Mouse (Mus musculus): ENCODE data around the gene Fndc10.
"Not testable (repeated sequence)": the region's sequence is repeated elsewhere in the genome, so short reads cannot be mapped to it uniquely, and the experiment has no call there.

The Fndc10 gene

DNA sequence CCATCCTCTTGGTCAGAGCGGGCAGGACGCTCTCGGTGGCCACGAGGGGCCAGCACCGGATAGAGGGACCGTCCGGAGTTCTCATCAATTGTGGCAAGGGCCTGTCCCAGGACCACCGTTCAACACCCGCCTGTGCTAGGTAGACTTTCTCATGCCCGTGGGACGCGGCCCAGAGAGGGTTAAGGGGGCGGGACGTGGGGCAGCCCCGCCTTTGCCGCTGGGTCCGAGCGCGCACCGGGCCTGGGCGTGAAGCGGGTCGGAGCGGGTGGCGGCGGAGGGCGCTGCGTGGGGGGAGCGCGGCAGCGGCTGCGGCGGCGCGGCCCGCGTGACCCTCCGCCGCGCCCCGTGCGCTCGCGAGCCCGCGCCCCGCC lies at the start of gene Fndc10:
TSS of gene Fndc10 (plus strand) at position 232 of the 371 bp plus-strand sequence.
- DNase-seq (ENCODE audit: low spot score in 2 of 2): peak in 1 of 2 experiments; percentile 61

DNA sequence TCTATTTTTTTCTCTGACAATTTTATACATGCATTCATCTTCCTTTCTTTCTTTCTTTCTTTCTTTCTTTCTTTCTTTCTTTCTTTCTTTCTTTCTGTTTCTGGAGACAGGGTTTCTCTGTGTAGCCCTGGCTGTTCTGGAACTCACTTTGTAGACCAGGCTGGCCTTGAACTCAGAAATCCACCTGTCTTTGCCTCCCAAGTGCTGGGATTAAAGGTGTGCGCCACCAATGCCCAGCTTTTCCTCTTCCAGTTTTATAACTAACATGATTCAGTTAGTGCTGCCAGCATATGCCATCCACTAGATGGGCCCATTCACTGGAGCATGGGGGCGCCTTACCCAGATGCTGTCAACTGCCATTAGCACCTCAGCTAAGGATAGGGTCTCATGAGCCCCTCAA lies 48.8 kb upstream of the Fndc10 start, which contains the start of gene Gm10563:
TSS of gene Gm10563 (minus strand) at position 101 of the 400 bp plus-strand sequence.
- not testable (repeated sequence) for DNase-seq (ENCODE audit: low spot score in 2 of 2)

DNA sequence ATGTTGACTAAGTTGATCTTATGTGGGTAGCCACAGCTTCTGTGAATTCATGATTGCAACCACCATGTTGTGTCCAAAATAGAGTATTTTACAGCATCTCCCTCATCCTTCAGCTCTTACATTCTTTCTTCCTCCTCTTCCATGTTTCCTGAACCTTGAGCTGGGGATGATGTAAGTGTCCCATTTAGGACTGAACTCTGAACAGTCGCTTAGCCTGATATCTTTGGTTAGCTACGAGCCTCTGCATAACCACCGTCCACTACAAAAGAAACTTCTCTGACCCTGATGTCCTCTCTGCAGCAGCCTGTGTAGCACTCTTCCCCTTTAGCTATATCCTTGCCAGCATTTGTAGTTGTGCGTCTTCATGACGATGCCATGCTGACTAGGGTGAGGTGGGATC lies 48.4 kb upstream of the Fndc10 start:
- no peak for DNase-seq (ENCODE audit: low spot score in 2 of 2)

DNA sequence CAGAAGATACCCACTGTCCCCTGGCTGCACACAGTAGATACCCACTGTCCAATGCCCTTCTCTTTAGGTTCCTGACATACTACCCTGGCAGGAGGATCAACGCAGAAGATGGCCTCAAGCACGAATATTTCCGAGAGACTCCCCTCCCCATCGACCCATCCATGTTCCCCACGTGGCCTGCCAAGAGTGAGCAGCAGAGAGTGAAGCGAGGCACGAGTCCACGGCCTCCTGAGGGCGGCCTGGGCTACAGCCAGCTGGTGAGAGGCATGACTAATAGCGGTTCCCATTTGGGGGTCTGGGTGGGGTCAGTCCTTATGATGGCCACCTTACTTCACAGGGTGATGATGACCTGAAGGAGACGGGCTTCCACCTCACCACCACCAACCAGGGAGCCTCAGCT lies 44.8 kb upstream of the Fndc10 start:
- DNase-seq (ENCODE audit: low spot score in 2 of 2): no peak

DNA sequence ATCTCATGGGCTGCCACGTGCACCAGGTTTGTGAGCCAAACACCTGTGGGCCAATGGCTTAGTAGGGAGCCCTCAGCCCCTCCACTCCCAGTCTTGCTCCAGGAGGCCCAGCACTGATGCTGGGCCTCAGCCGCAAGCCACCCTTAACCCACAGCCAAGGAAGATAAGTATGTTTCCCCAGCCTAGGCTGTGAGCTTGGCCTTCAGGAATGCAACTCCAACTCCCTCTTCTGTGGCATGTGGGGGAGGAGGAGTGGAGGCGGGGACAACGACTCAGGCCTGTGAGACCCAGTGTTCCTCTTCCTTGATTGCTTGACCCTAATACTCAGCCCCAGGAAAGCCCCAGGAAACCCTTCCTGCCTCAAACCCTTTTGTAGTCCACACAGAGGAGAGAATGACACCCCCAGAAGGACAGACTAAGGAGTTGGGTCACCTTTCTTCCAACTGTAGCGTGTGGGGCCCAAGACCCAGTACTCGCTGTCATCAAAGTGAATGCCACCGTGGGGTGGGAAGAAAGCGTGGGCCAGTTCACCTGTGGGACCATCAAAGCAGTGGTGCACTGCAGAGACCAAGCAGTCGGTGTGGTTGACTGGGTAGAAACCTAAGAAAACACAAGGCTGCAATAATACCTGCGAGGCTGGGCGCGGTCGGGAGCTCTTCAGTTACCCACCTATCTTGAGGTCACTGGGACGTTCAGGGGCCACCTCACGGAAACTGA lies 42.4 kb upstream of the Fndc10 start:
- DNase-seq (ENCODE audit: low spot score in 2 of 2): no peak

DNA sequence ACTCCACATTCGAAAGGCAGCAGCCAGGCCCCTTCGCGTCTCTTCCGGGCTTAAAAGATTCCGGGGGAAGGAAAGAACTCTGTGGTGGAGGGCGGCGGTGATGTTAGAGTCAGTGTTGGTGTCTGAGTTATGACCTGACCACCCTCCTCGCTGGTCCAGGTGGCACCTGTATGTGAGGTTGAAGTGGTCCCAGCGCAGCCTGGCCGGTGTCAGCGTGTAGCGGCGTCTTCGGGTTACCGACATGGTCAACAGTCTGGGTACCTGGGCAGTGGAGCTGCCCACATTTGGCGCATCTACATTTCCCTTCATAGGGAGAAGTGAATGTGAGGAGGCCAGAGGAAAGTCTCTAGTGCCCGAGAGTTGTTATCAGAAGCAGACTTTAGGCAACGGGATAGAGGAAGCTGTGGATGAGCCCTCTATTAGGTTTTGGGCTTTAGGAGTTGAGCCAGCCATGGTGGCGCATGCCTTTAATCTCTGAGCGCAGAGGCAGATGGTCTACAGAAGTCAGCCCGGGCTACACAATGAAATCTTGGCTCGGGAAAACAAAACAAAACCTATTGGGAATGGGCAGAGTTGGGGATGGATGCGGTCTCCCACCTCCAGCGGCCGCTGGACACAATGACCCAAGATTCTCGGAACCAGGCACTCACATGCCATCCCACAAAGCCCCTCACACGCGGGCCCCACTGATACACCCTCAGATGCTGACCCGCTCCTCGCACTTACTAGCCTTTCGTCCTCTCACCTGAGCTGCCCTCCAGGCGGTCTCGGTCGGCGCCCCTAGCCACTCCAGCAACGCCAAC lies 41.7 kb upstream of the Fndc10 start:
- no peak for DNase-seq (ENCODE audit: low spot score in 2 of 2)

DNA sequence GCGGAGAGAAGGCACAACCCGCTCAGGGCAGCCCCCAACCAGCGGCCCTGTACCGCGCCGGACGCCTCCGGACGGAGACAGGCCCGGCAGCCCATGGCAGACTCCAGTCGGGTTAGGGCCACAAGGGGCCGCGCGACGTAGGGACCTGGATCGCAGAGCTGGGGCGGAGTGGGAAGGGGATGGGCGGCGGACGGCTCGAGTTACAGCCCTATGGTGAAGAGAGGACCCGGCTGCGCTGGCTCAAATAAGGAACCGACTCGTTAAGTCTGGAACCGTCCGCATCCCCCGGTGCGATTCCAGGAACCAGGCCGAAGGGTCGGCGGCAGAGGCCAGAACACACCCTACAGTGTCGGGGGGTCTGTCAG lies 41.1 kb upstream of the Fndc10 start, which contains the start of gene Mmp23:
TSS of gene Mmp23 (minus strand) at position 299 of the 365 bp plus-strand sequence.
- DNase-seq (ENCODE audit: low spot score in 2 of 2): peak in 1 of 2 experiments; percentile 29

DNA sequence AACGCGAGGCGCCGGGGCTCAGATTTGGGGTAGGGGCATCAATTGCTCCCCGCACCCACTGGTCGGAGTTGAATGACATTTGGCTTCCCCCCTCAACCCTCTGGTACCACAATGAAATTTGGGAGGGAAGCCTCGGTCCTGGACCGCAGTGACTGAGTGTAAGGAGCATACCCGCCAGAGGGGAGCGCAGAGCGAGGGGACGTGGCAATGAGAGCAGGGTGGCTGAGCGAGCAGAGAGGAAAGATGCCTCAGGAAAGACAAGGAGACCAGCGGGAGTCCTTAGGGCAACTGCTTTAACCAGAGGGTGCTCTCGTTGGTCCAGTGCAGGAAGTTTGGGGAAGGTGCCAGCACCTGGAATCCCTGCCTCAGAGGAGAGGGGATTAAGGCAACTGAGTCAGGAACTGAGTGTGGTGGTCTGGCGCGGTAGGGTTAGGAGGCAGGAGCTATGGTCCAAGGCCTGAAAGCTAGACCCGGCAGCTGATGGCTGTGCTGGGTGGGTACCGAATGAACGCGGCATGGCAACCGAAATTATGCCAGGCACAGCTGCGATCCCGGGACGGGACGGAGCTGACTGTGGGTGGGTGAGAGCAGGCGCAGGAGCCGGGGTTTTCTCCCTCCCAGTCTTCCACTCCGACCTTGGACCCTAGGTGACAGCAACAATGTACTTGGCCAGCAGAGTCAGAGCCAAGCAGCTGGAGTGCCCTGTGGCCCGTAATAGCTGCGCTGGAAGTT lies 40.5 kb upstream of the Fndc10 start:
- no peak for DNase-seq (ENCODE audit: low spot score in 2 of 2)

DNA sequence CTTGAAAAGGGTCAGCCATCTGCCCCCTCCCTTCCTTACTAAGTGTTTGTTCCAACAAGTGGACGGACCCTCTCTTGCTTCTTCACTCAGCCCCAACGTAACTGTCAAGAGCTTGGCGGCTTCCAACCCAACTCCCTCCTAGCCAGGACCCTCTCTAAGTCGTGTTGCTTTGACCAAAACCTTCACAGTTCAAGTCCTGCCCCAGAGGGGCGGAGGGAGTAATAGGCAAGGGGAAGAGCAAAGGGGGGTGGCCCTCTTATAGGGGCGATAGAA lies 40.0 kb upstream of the Fndc10 start:
- DNase-seq (ENCODE audit: low spot score in 2 of 2): no peak

DNA sequence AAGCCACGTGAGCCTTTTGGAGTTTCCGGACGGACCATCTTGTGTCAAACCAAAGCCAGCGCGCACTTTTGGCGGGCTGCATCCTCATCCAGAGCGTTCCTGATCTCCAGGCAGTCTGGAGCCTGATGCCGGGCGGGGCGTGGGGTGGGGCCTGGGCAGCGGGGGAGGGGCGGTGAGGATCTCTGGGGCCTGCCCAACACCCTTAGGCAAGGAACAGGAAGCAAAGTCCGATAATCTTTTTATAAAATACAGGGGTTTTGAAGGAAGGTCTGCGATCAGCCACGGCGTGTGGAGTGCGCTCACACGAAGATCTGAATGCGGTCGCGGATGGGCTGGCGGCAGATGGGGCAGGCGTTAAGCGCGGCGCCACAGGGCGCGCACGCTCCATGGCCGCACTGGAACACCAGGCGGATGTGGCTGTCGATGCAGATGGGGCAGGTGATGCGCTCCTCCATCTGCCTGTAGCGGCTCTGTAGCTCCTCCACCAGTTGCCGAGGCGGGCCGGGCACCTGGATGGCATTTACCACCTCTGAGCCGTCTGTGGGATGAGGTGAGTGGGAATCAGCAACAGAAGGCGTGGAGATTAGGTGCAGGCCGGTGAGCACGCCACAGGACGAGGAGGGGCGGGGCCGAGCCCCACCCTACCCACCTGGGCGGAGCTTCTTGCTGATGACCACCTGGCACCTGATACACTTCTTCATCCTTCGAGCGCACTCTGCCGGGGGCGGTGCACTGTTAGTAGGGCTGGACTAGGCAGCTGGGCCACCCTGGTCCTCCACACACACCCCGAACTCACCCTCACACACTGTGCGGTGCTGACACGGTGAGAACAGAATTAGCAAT lies 39.5 kb upstream of the Fndc10 start:
- DNase-seq (ENCODE audit: low spot score in 2 of 2): peak in 1 of 2 experiments; percentile 44

DNA sequence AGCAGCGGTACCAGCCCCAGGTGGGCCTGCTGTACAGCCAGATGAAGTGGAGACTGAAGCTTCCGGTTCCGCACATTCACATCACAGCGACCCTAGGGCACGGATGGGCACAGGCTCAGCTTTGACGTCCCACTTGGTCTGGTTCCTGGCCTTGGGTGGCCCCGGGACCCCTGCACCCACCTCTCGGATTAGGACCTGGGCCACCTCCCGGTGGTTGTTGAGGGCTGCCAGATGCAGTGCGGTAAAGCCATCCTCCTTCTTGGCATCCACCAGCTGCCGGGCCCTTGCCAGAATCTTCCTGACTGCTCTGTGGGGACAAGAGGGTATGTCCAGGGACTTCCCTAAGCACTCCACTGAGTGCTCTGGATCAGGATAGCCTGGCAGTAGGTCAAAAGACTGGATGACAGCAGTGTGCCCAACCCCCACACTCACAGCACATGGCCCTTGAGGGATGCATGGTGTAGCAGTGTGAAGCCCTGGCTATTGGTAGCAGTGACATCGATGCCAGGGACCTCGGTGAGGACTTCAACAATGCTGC lies 37.9 kb upstream of the Fndc10 start:
- DNase-seq (ENCODE audit: low spot score in 2 of 2): no peak

DNA sequence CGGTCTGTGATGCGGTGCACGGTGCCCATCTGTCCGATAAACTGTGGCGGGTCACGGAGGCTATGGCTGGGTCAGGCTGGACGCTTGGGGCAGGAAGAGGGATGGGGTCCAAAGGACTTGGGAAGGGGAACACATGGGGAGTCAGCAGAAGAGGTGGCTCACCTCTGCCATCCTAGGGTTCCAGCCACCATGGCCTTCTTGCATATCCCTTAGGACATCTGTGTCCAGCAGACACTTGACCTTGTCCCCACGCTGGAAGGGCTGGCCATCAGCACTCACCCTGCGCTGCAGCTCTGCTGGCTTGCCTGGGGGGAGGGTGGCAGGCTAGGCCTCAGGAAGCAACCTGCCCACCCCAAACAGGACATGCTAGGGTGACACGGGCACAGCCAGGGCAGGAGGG lies 35.2 kb upstream of the Fndc10 start:
- no peak for DNase-seq (ENCODE audit: low spot score in 2 of 2)

DNA sequence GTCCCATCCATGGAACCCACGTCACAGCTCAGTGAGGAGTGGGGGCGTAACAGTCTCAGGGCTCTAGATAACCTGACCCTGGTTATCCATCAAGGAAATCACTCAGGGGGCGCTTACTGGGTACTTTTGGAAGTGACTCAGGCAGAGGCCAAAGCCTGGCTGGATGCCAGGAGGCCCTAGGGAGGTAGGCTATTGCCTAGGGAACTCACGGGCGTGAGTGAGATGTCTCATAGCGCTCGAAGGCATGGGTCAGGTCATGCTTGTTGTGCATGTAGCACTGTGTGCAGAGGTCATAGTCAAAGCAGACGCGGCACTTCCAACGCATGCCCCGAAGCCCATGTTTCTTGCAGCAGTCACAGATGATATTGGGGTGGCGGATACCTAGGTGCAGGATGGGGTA lies 33.5 kb upstream of the Fndc10 start:
- no peak for DNase-seq (ENCODE audit: low spot score in 2 of 2)

DNA sequence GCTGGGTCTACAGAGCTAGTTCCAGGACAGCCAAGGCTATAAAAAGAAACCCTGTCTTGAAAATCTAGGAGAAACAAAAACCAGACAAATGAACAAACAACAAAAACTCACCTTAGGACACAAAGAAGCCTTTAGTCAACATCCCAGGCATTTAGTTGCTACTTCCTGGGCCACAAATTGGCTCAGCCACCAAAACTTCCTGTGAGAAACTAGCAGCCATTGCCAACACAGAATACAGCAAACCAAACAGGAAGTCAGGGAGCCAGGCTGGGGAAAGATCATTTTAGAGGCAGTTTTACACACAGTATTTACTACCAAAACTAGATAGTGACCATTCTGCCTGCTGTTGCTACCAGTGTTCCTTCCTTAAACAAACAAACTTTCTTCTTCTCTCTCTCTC lies 27.2 kb upstream of the Fndc10 start:
- no peak for DNase-seq (ENCODE audit: low spot score in 2 of 2)

DNA sequence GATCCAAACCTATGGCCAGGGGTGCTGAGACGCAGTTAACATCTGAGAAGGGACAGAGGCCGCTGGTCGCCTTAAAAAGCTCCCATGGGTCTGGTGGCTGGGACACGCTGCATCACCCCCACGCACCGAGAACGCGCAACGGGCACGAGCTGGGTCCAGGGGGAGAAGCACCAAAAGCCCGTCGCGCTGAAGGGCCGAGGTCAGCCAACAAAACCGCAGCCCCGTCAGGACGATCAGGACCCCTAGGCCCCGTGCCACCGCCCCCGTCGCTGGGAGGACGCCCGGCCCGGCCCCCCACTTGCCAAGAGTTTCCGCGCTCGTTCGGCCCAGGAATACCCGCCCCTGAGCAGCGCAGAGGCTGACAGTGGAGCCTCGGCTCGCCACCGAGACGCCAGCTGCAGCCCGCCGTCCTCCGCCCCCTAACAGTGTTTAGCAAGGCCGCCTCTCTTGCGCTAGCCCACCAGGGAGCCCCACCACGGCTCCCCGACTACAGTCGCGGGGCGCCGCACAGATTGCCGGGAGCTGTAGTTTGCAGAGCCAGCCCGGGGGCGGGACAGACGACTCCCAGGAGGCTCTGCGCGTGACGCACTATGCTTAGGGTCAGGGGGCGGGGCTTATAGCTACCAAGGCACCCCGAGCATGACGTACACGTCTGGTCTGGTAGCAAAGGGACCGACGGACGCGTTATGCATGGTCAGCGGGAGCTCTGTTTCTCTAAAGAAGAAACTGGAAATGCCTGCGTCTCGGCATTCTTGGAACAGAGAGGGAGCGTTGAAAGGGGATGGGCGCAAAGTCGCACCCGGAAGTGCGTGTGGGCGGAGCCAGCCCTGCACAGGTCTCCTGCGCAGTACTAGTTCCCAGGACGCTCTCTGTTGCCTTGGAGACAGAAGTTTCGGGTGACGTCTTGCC lies 25.2 kb upstream of the Fndc10 start, which contains the start of gene Mib2:
TSS of gene Mib2 (minus strand) at position 510 of the 909 bp plus-strand sequence.
- DNase-seq (ENCODE audit: low spot score in 2 of 2): peak; percentile 96 to 98

DNA sequence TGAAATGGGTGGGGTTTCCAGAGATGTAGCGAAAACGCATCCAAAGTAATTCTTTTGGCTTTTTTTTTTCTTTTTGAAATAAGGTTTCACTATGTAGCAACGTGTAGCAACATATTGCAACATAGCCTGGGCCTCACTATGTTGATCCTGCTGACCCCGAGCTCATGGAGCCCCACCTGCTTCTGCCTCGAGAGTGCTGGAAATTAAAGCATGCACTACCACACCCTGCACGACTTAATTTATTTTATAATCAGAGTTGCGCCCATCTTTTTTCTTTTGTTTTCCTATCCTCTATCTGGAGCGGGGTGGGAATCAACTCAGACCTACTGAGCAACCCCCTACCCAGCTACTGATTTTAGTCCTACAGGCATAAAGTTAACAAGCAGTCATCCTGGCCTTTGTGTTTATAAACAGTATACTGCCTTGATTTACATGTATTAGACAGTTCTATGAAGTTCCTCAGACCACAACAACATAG lies 24.5 kb upstream of the Fndc10 start:
- DNase-seq (ENCODE audit: low spot score in 2 of 2): no peak

DNA sequence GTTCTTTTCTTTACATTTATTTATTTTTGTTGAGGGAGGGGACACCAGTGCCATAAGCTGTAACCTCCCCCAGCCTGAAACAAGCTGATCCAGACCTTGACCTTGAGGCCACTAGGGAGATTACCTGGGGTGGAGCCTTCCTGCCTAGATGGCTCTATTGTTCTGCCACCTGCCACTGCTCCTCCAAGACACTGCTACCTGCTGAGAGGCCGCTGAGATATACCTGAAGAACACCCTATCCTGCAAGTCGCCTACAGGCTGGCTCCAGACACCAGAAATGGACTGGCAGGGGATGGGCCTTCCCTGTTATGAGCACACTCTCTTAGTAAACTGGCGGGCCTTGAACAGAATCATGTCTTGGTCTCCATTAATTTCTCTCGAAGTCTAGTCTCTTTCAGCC lies 23.9 kb upstream of the Fndc10 start:
- DNase-seq (ENCODE audit: low spot score in 2 of 2): not testable (repeated sequence)

DNA sequence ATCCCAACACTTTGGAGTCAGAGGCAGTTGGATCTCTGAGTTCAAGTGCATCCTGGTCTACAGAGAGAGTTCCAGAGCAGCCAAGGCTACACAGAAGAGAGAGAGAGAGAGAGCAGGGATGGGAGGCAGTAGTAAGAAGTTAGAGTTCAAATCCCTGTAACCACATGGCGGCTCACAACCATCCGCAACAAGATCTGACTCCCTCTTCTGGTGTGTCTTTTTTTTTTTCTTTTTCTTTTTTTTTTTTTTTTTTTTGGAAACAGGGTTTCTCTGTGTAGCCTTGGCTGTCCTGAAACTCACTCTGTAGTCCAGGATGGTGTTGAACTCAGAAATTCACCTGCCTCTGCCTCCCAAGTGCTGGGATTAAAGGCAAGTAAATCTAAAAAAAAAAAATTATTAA lies 22.1 kb upstream of the Fndc10 start:
- DNase-seq (ENCODE audit: low spot score in 2 of 2): no peak

DNA sequence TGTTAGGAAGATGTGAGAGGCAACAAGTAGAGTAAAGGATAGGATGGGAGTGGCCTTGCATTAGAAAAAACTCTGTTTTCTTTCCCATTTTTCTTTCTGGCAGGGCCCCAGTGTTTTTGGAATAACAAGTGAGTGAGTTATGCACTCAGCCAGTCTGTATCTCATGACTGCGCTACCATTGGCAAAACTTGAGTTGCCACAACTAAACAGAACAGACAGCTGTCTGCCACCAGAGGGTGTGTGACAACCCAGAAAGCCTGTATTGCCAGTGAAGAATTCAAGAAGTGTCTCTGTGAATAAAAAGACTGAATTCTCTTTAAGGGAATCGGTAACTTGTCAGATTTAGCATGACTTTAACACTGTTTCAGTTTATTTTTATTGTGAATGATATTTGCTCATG lies 18.2 kb upstream of the Fndc10 start:
- DNase-seq (ENCODE audit: low spot score in 2 of 2): no peak

DNA sequence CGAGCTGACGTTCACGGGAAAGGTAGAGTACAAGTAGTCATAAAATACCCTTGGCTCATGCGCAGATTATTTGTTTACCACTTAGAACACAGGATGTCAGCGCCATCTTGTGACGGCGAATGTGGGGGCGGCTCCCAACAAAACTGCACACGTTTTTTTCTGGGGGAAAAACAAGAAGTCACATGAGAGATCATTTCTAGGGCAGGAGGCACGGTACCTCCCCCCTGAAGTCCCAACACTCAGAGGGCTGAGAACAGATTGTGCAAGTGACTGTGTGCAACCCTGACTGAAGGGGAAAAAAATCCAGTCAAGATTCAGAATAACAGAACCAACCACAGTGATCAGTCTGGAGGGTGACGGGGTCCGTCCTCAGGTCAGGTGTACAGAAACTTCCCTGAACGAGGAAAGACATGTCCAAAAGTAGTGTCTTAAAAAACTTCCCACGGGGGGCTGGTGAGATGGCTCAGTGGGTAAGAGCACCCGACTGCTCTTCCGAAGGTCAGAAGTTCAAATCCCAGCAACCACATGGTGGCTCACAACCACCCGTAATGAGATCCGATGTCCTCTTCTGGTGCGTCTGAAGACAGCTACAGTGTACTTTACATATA lies 10.4 kb upstream of the Fndc10 start:
- not testable (repeated sequence) for DNase-seq (ENCODE audit: low spot score in 2 of 2)
